Mouse (Mus musculus): Measurements from ENCODE around the gene Olfr843.

Gene Olfr843

DNA sequence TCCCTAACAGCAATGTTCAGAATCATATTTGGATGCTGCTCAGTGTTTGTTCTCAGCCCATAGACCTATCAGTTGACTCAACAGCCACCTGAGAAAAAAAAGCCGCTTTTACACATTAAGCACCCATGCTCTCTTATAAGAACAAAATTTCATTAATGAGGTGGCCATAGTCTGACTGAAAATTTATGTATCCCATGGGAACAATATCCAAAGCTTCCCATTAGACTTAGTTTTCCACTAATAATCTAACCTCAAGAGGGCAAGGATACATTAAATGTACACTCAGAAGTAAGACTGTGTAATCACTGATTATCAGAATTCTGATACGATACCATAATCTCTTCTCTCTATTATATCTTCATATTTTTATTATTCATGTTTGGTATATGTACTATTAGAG, at the start of gene Olfr843:
Olfr843 (minus strand) TSS at position 101 of the 400 bp plus-strand sequence.
- no peak for DNase-seq
